Mouse (Mus musculus): ENCODE results near the gene Hcn2. TPM values are rescaled to one million over a fixed set of nuclear protein-coding genes. Genes with fewer than 3 reads are reported as not detected.

Gene Hcn2
- polyA plus RNA-seq (2015; fragmentation: Nextera tagmentation; extraction: Ambion mirVana): 1.6 TPM in 2 replicates

GRCm38 (mm10) chr10:79716254-79716987, at the start of gene Hcn2:
Gene Hcn2 (plus strand): TSS chr10:79716634.

GRCm38 (mm10) chr10:79668771-79669575, 47.5 kb upstream of the Hcn2 start, which contains the start of gene Tpgs1:
Gene Tpgs1 (plus strand): TSS chr10:79669369.

GRCm38 (mm10) chr10:79681591-79682245, 34.7 kb upstream of the Hcn2 start, which contains the start of gene Cdc34:
Gene Cdc34 (plus strand): TSS chr10:79682195.

GRCm38 (mm10) chr10:79688720-79689119, 27.7 kb upstream of the Hcn2 start, which contains the start of gene Gzmm:
Gene Gzmm (plus strand): TSS chr10:79689020.

GRCm38 (mm10) chr10:79704065-79704969, 12.1 kb upstream of the Hcn2 start, which contains the start of gene Bsg:
Gene Bsg (plus strand): TSS chr10:79704491.

GRCm38 (mm10) chr10:79745898-79746773, 29.7 kb downstream of the Hcn2 start, which contains the start of gene Polrmt:
Gene Polrmt (minus strand): TSS chr10:79746581.

GRCm38 (mm10) chr10:79754856-79755516, 38.6 kb downstream of the Hcn2 start, which contains the start of gene Fgf22:
Gene Fgf22 (plus strand): TSS chr10:79755076.

GRCm38 (mm10) chr10:79766508-79767325, 50.3 kb downstream of the Hcn2 start, which contains the start of gene Rnf126:
Gene Rnf126 (minus strand): TSS chr10:79766952.

GRCm38 (mm10) chr10:79777103-79777531, 60.7 kb downstream of the Hcn2 start, which contains the start of gene Fstl3:
Gene Fstl3 (plus strand): TSS chr10:79777272.

Other genes starting within 250 kb of the Hcn2 start
- not detected in 2 replicates for gene Vmn2r83, start 247.9 kb upstream of the Hcn2 start, polyA plus RNA-seq (2015; fragmentation: Nextera tagmentation; extraction: Ambion mirVana)
- gene Plpp2, start 182.8 kb upstream of the Hcn2 start, polyA plus RNA-seq (2015; fragmentation: Nextera tagmentation; extraction: Ambion mirVana): 21.7 and 28.3 TPM in 2 replicates
- 19.1 and 25.1 TPM in 2 replicates for gene Mier2, start 161.4 kb upstream of the Hcn2 start, polyA plus RNA-seq (2015; fragmentation: Nextera tagmentation; extraction: Ambion mirVana)
- not detected in 2 replicates for gene Theg, start 129.3 kb upstream of the Hcn2 start, polyA plus RNA-seq (2015; fragmentation: Nextera tagmentation; extraction: Ambion mirVana)
- not detected in 2 replicates for gene C2cd4c, start 102.6 kb upstream of the Hcn2 start, polyA plus RNA-seq (2015; fragmentation: Nextera tagmentation; extraction: Ambion mirVana)
- 8.9 and 20.6 TPM in 2 replicates for gene Shc2, start 78.7 kb upstream of the Hcn2 start, polyA plus RNA-seq (2015; fragmentation: Nextera tagmentation; extraction: Ambion mirVana)
- gene Odf3l2, start 70.9 kb upstream of the Hcn2 start, polyA plus RNA-seq (2015; fragmentation: Nextera tagmentation; extraction: Ambion mirVana): 0.11 and 0.88 TPM in 2 replicates
- 0.43 and 0.80 TPM in 2 replicates for gene Madcam1, start 52.1 kb upstream of the Hcn2 start, polyA plus RNA-seq (2015; fragmentation: Nextera tagmentation; extraction: Ambion mirVana)
- gene Tpgs1, start 47.3 kb upstream of the Hcn2 start, polyA plus RNA-seq (2015; fragmentation: Nextera tagmentation; extraction: Ambion mirVana): 81.4 and 84.4 TPM in 2 replicates
- 66.5 and 73.9 TPM in 2 replicates for gene Cdc34, start 34.4 kb upstream of the Hcn2 start, polyA plus RNA-seq (2015; fragmentation: Nextera tagmentation; extraction: Ambion mirVana)
- gene Gzmm, start 27.6 kb upstream of the Hcn2 start, polyA plus RNA-seq (2015; fragmentation: Nextera tagmentation; extraction: Ambion mirVana): 0.61 and 0.69 TPM in 2 replicates
- 813 and 928 TPM in 2 replicates for gene Bsg, start 12.1 kb upstream of the Hcn2 start, polyA plus RNA-seq (2015; fragmentation: Nextera tagmentation; extraction: Ambion mirVana)
- 16.6 and 29.3 TPM in 2 replicates for gene Polrmt, start 29.9 kb downstream of the Hcn2 start, polyA plus RNA-seq (2015; fragmentation: Nextera tagmentation; extraction: Ambion mirVana)
- gene Fgf22, start 38.4 kb downstream of the Hcn2 start, polyA plus RNA-seq (2015; fragmentation: Nextera tagmentation; extraction: Ambion mirVana): 0.15 TPM in 1 of 2 replicates, not detected in the other
- 50.8 and 66.1 TPM in 2 replicates for gene Rnf126, start 50.3 kb downstream of the Hcn2 start, polyA plus RNA-seq (2015; fragmentation: Nextera tagmentation; extraction: Ambion mirVana)
- gene Fstl3, start 60.6 kb downstream of the Hcn2 start, polyA plus RNA-seq (2015; fragmentation: Nextera tagmentation; extraction: Ambion mirVana): 10.9 and 12.6 TPM in 2 replicates
- 0.13 and 0.46 TPM in 2 replicates for gene Prss57, start 74.3 kb downstream of the Hcn2 start, polyA plus RNA-seq (2015; fragmentation: Nextera tagmentation; extraction: Ambion mirVana)
- 72.1 and 96.9 TPM in 2 replicates for gene Palm, start 76.9 kb downstream of the Hcn2 start, polyA plus RNA-seq (2015; fragmentation: Nextera tagmentation; extraction: Ambion mirVana)
- 1.1 TPM in 2 replicates for gene Misp, start 104.4 kb downstream of the Hcn2 start, polyA plus RNA-seq (2015; fragmentation: Nextera tagmentation; extraction: Ambion mirVana)
- 85.9 and 118 TPM in 2 replicates for gene Ptbp1, start 137.8 kb downstream of the Hcn2 start, polyA plus RNA-seq (2015; fragmentation: Nextera tagmentation; extraction: Ambion mirVana)
- gene Prtn3, start 157.8 kb downstream of the Hcn2 start, polyA plus RNA-seq (2015; fragmentation: Nextera tagmentation; extraction: Ambion mirVana): 8.3 and 10.4 TPM in 2 replicates
- gene Plppr3, start 158.0 kb downstream of the Hcn2 start, polyA plus RNA-seq (2015; fragmentation: Nextera tagmentation; extraction: Ambion mirVana): 21.3 and 54.6 TPM in 2 replicates
- gene Elane, start 169.6 kb downstream of the Hcn2 start, polyA plus RNA-seq (2015; fragmentation: Nextera tagmentation; extraction: Ambion mirVana): 8.1 and 10.4 TPM in 2 replicates
- 0.96 and 5.3 TPM in 2 replicates for gene Cfd, start 174.2 kb downstream of the Hcn2 start, polyA plus RNA-seq (2015; fragmentation: Nextera tagmentation; extraction: Ambion mirVana)
- gene Med16, start 192.3 kb downstream of the Hcn2 start, polyA plus RNA-seq (2015; fragmentation: Nextera tagmentation; extraction: Ambion mirVana): 28.5 and 37.7 TPM in 2 replicates
- 8.4 and 15.7 TPM in 2 replicates for gene Gm26602, start 194.2 kb downstream of the Hcn2 start, polyA plus RNA-seq (2015; fragmentation: Nextera tagmentation; extraction: Ambion mirVana)
- 0.77 and 1.0 TPM in 2 replicates for gene Kiss1r, start 200.3 kb downstream of the Hcn2 start, polyA plus RNA-seq (2015; fragmentation: Nextera tagmentation; extraction: Ambion mirVana)
- 81.3 and 98.1 TPM in 2 replicates for gene R3hdm4, start 204.6 kb downstream of the Hcn2 start, polyA plus RNA-seq (2015; fragmentation: Nextera tagmentation; extraction: Ambion mirVana)
- gene Arid3a, start 210.4 kb downstream of the Hcn2 start, polyA plus RNA-seq (2015; fragmentation: Nextera tagmentation; extraction: Ambion mirVana): 1.7 and 2.8 TPM in 2 replicates
- 53.4 and 76.1 TPM in 2 replicates for gene Wdr18, start 243.5 kb downstream of the Hcn2 start, polyA plus RNA-seq (2015; fragmentation: Nextera tagmentation; extraction: Ambion mirVana)